Mouse (Mus musculus) megakaryocyte, embryonic 14.5 days (primary cell): ENCODE data around the gene Nsun2. TPM values are rescaled to one million over a fixed set of nuclear protein-coding genes. Genes with fewer than 3 reads are reported as not detected.

Experiments used
- H3K27me3 ChIP-seq: replicated peaks from 2 replicates; pipeline ENCODE3; 2012; ENCODE audit warnings: inconsistent platforms
- H3K36me3 ChIP-seq: replicated peaks from 2 replicates; pipeline ENCODE3; 2012; ENCODE audit warnings: low read length, inconsistent platforms, mixed read lengths
- H3K4me1 ChIP-seq: 2 replicates; pipeline ENCODE4 v1.6.1; 2012; ENCODE audit warnings: inconsistent platforms
- H3K4me3 ChIP-seq: replicated peaks from 2 replicates; pipeline ENCODE3; 2012; ENCODE audit warnings: moderate library complexity, mild to moderate bottlenecking, inconsistent platforms
- H3K9me3 ChIP-seq: 2 replicates; pipeline ENCODE4 v1.6.1; 2012; ENCODE audit warnings: inconsistent platforms
- FLI1 ChIP-seq: IDR thresholded peaks from 2 replicates; pipeline ENCODE4 v1.6.1; 2012; ENCODE audit warnings: low read length, inconsistent platforms, mixed read lengths
- GATA1 ChIP-seq: IDR thresholded peaks from 3 replicates; pipeline ENCODE4 v1.6.1; 2012; ENCODE audit warnings: mixed read lengths, low read length, inconsistent platforms, borderline replicate concordance
- polyA plus RNA-seq: library from polyadenylated mRNA; stranded (reverse); fragments of >175 nt; gene quantifications from 2 replicates; pipeline ENCODE4 v1.2.3, GENCODE M21; 2012; ENCODE audit warnings: low replicate concordance; ENCODE audit not compliant: insufficient read depth

The Nsun2 gene
- polyA plus RNA-seq = 3.8 and 18.8 TPM in 2 replicates

- TF ChIP-seq GATA1 = no peak
- no peak for TF ChIP-seq FLI1
These were observed at the start of gene Nsun2 for GRCm38 (mm10) chr13:69533405-69534333. Gene Nsun2 (plus strand): TSS chr13:69533746.

GRCm38 (mm10) chr13:69485326-69485725 is 48.2 kb upstream of the Nsun2 start:
- H3K9me3 ChIP-seq = no peaks in the 10 kb centered on the region
- H3K36me3 ChIP-seq = no peaks in the 10 kb centered on the region
- no peak overlapping the region for H3K4me3 ChIP-seq
- peaks cover 81% of the 10 kb centered on the region for H3K27me3 ChIP-seq
- H3K4me1 ChIP-seq = peaks cover 23% of the 10 kb centered on the region
- TF ChIP-seq FLI1 = no peak
- no peak for TF ChIP-seq GATA1

More at GRCm38 (mm10) chr13:69533405-69534333, at the start of gene Nsun2:
- Histone ChIP-seq H3K36me3 (peaks cover 24% of the 10 kb centered on the region), H3K4me3 (peak within 1 kb of the TSS; percentile 96), H3K4me1 (peaks cover 66% of the 10 kb centered on the region), H3K9me3 (no peaks in the 10 kb centered on the region), H3K27me3 (no peaks in the 10 kb centered on the region)

GRCm38 (mm10) chr13:69485833-69486232 is 47.7 kb upstream of the Nsun2 start:
- H3K4me1 ChIP-seq = peaks cover 23% of the 10 kb centered on the region
- H3K4me3 ChIP-seq = no peak overlapping the region
- no peaks in the 10 kb centered on the region for H3K36me3 ChIP-seq
- no peak for TF ChIP-seq GATA1
- TF ChIP-seq FLI1 = no peak
- no peaks in the 10 kb centered on the region for H3K9me3 ChIP-seq
- H3K27me3 ChIP-seq = peaks cover 78% of the 10 kb centered on the region

- H3K4me3 ChIP-seq = no peak overlapping the region
- peaks cover 17% of the 10 kb centered on the region for H3K4me1 ChIP-seq
- H3K36me3 ChIP-seq = no peaks in the 10 kb centered on the region
- H3K27me3 ChIP-seq = peaks cover 65% of the 10 kb centered on the region
- TF ChIP-seq FLI1 (no peak), GATA1 (no peak)
- no peaks in the 10 kb centered on the region for H3K9me3 ChIP-seq
These were observed 46.4 kb upstream of the Nsun2 start for GRCm38 (mm10) chr13:69487108-69487507.

DNA sequence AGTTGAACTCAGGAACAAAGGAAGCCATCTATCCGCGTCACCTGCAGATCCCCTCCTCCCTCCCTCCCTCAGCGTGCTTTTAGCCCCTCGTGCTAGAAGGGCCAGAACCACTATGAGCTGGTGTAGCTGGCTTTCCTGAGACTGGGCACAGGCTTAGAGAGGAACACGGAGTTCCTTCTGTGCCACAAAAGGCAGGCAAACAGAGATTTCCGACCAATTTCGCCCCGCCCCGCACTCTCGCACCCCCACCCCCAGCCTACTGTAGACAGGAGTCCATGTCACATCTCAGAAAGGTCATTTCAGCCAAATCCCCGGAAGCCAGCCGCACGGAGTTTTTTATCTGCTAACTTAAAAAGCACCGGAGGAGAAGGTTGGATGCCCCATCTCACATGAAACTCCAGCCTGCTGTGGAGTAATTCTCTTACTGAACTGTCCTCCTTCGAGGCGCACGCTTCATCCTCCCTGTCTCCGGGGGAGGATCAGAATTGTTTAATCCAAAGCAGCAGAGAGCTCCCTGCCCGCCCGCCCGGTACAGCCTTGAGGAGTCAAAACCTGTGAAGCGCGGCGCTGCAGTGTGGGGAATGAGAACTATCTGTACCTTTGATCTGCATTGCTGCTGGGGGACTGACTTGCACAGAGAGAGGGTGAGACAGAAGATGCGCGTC is 45.8 kb upstream of the Nsun2 start:
- no peak for TF ChIP-seq GATA1
- TF ChIP-seq FLI1 = no peak
- H3K27me3 ChIP-seq = peaks cover 61% of the 10 kb centered on the region
- no peaks in the 10 kb centered on the region for H3K36me3 ChIP-seq
- H3K4me3 ChIP-seq = no peak overlapping the region
- H3K9me3 ChIP-seq = no peaks in the 10 kb centered on the region
- H3K4me1 ChIP-seq = peaks cover 14% of the 10 kb centered on the region

- Histone ChIP-seq H3K9me3 (no peaks in the 10 kb centered on the region), H3K4me1 (peaks cover 12% of the 10 kb centered on the region), H3K36me3 (no peaks in the 10 kb centered on the region), H3K4me3 (no peak overlapping the region), H3K27me3 (peaks cover 51% of the 10 kb centered on the region)
- TF ChIP-seq GATA1 (no peak), FLI1 (no peak)
These were observed 44.8 kb upstream of the Nsun2 start for GRCm38 (mm10) chr13:69488565-69489255.

DNA sequence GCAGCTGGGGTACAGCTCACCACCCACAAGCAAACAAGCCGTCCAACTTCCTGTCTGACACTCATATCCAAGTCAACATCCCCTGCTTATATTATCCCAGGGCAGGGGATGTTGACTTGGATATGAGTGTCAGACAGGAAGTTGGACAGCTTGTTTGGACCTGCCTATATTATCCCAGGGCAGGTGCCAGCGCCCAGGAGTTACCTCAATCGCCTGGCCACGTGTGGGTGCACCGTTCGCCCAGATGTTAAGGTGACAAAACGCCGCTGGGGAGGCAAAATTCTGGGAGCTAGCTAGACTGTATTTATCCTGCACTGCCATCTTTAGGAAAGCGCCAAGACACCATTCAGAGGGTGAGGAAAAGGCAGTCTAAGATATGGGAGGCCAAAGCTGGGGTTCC is 43.8 kb upstream of the Nsun2 start:
- peaks cover 44% of the 10 kb centered on the region for H3K27me3 ChIP-seq
- peaks cover 12% of the 10 kb centered on the region for H3K4me1 ChIP-seq

DNA sequence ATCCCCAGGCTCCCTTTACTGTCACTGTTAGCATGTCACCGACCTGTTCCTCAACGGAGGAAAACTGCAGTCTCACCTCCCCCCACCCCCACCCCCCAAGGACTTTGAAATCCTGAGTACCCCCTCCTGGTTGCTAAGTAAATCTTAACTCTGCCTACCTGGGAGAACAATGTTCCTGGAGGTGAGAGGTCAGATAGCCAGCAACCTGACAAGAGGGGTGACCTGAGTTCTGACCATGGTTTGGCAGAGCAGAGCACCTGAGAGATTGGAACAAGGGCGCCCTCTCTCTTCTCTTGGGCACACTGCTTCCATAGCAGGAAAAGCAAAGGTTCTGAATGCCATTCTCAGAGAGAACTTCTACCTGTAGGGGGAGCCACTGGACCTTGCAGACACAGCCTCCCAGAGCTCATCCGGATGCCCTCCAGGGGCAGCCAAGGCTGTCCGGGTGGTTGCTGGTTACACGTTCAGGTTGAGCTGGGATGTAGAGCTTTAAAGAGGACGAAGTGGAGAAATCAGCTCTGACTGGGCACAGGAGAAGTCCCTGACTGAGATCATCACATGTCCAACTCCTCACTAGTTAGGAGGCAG is 40.6 kb upstream of the Nsun2 start:
- no peak overlapping the region for H3K4me3 ChIP-seq
- peaks cover 3% of the 10 kb centered on the region for H3K4me1 ChIP-seq
- peaks cover 17% of the 10 kb centered on the region for H3K27me3 ChIP-seq
- H3K9me3 ChIP-seq = no peaks in the 10 kb centered on the region
- TF ChIP-seq GATA1 (no peak), FLI1 (no peak)
- H3K36me3 ChIP-seq = peaks cover 18% of the 10 kb centered on the region

More for the DNA sequence above, 43.8 kb upstream of the Nsun2 start:
- H3K4me3 ChIP-seq = no peak overlapping the region
- no peak for TF ChIP-seq FLI1
- no peak for TF ChIP-seq GATA1
- no peaks in the 10 kb centered on the region for H3K36me3 ChIP-seq
- H3K9me3 ChIP-seq = no peaks in the 10 kb centered on the region

DNA sequence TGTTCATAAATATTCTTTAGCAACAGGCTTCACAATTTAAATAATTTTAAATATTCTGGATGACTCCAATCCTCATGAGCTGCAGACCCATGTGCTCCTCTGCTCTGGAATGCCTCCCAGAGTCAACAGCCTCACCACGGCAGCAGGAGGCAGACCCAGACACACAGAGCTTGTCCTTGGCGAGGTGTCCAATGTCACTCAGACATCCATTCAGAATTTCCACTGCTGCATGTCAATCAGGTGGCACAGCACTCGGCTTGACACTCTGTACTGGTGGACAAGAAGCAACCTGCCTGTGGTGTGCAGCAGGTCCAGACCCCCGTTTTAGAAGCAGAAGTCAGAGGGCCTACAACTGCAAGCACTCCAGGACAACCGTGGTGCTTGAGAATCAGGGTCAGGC is 35.3 kb upstream of the Nsun2 start:
- Histone ChIP-seq H3K4me3 (no peak overlapping the region), H3K36me3 (peaks cover 71% of the 10 kb centered on the region), H3K4me1 (no peaks in the 10 kb centered on the region; the same call in 1 of the 2 replicates), H3K9me3 (no peaks in the 10 kb centered on the region), H3K27me3 (no peaks in the 10 kb centered on the region)
- TF ChIP-seq GATA1 (no peak), FLI1 (no peak)
